Mouse (Mus musculus) v-Abl transformed pro-B cells (cell line): Measurements from ENCODE around the gene Mcam.

ENCODE experiments used
- in situ Hi-C, 2 experiments: fragments of 400-800 bp; cut with MboI; formaldehyde crosslinking; loops; one replicate each; pipeline ENCODE4 v1.15.1; 2025; ENCODE audit not compliant: unreplicated experiment in 2 of 2

The Mcam gene

GRCm38 (mm10) chr9:44191166-44191565, 56.9 kb downstream of the Mcam start:
- in situ Hi-C loops: no loop called here

GRCm38 (mm10) chr9:44192312-44192711, 58.0 kb downstream of the Mcam start:
- in situ Hi-C loops: no loop called here
